Mouse (Mus musculus) cerebral cortex, adult 2 months (tissue): ENCODE data around the gene Cog2.

Experiments
- WGBS: fragments of 180-500 bp; shearing (Covaris S2); methylation state at CpG from one replicate; pipeline ENCODE4 v1.1.7; 2018; 5-methylcytosine and 5-hydroxymethylcytosine counted together

The Cog2 gene

DNA sequence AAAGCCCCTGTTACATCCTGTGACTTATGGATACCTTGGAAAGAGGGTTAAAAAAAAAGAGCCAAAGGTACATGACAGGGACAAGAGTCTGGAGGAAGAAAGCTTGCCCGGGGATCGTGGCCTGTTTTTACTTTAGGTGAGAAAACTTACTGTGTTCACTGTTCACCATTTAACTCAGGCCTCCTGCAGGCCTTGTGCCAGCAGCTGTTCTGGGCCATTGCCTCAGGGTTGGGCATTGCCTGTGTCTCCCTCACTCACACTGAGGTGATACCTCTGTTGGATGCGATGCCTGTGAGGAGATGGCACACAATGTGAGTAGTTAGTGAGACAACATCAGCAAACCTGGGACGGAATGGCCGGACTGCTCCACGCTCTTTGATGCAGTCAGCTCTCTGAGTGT lies 1.4 kb downstream of the Cog2 start:
- 86% methylated on average over 6 of the region's 6 CpGs for WGBS

DNA sequence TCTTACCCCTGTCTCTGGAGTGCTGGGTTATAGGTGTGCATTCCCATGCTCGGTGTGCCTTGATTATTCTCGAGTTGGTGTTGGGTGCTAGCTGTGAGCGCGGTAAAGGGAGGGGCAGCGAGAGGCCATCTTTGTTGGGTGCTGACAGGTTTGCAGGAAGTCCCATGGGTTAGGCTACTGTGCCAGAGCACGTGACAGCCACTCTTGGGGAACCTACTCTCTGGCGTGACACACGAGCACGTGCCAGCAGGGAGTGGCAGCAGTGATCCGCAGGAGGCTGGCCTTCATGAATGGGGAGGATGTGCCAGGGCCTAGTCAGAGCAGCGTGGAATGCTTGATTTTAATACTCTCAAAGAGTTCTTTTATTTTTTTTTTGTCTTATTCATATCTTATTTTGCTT lies 5.7 kb downstream of the Cog2 start:
- WGBS, result 85% methylated on average over 11 of the region's 11 CpGs

GRCm38 (mm10) chr8:124530076-124530475 lies 9.5 kb downstream of the Cog2 start:
- 75% methylated on average over 14 of the region's 14 CpGs for WGBS

DNA sequence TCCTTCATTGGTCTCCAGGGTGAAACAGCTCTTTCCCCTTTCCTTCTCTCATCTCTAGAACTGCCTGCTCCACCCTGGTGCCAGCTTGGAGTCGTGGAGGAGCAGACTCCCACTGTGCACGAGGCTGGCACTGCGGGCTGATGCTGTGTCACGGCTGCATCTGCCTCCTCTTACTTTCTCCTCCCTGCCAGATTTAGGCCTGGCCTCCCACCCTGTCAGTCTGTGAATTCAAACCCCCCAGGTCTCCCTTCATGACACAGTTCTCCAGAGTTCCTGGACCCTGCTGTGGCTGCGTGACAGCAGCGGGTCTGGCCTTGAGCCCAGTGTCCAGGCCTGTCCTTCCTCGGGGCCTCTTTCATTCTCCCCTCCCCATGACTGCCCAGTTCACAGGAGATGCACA lies 10.0 kb downstream of the Cog2 start:
- 38% methylated on average over 7 of the region's 7 CpGs for WGBS

DNA sequence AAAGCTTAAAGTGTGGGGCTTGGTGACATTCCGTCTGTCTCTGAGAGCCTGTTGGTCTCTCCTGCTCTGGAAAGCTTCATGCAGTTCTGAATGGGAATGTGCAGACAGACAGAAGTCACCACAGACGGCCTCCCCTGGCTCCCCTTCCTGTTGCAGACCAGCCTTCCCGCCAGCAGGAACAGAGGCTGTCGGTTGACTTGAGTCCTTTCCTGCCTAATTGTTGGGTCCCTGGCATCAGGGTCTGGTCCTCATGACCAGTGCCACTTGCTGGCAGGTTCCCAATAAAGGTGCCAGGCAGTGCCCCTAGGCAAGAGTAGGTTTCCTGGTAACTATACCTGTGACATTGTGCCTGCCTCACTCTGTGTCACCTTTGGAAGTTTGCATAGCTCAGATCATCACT lies 10.4 kb downstream of the Cog2 start:
- 54% methylated on average over 4 of the region's 4 CpGs for WGBS

- WGBS, result 57% methylated on average over 3 of the region's 3 CpGs
Observed at GRCm38 (mm10) chr8:124532626-124533025, 12.1 kb downstream of the Cog2 start.

GRCm38 (mm10) chr8:124535451-124535850 lies 14.9 kb downstream of the Cog2 start:
- WGBS, result 95% methylated on average over 5 of the region's 5 CpGs

- WGBS, result 92% methylated on average over 12 of the region's 12 CpGs
Observed at GRCm38 (mm10) chr8:124540906-124541305, 20.3 kb downstream of the Cog2 start.

- 64% methylated on average over 4 of the region's 4 CpGs for WGBS
Observed at GRCm38 (mm10) chr8:124542001-124542400, 21.4 kb downstream of the Cog2 start.

DNA sequence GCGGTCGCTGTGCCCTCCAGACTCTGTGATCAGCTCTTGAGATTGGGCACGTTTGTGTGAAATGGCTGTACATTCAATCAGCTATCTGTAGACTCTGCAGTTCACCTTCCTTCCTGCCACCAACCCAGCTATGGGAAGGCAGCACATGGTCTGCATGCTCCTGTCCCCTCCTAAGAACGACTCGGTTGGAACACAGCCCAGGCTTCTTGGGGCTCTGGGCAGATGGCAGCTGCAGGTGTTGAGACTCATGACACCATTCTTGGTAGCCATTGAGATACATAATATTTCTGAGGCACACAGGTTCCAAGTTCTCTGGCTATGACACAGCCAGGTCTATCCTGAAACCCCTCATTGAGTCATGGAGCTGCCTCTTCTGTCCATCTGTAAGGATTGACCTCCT lies 22.7 kb downstream of the Cog2 start:
- WGBS, result 81% methylated on average over 5 of the region's 5 CpGs

- WGBS, result 74% methylated on average over 6 of the region's 6 CpGs
Observed at GRCm38 (mm10) chr8:124546371-124546770, 25.8 kb downstream of the Cog2 start.

DNA sequence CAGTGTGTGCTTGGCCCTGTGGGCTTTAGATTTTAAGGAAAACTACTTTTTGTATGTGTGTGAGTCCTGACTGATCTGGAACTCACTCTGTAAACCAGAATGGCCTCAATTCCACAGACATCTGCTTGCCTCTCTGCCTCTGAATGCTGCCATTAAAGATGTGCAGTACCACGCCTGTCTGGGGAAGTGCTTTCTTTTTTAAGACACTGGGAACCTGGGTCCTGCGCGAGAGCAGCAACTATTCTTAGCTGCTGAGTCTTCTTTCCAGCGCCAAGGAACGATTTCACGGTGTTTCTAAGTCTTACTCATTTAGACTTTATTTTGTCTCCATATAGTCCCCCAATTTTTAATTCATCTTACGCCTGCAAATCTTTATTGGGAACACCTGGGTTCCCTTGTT lies 26.2 kb downstream of the Cog2 start:
- 42% methylated on average over 7 of the region's 7 CpGs for WGBS

DNA sequence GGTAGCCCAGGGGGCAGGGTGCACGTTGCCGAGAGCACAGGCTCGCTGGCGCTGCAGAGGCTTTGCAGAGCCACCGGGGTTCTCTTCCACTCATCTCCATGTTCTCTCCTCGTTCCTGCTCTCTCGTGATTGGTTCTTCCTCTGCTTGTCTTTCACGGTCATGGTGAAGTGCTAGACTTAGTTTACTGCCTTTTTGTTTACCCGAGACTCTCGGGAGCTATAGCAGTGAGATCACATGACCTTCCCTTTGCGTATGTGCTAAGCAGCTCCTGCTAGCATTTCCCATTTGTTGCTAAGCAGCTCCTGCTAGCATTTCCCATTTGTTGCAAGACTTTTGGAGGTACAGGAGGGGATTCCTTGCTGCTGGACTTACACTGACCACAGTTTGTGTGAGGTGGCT lies 26.7 kb downstream of the Cog2 start:
- 46% methylated on average over 11 of the region's 11 CpGs for WGBS

DNA sequence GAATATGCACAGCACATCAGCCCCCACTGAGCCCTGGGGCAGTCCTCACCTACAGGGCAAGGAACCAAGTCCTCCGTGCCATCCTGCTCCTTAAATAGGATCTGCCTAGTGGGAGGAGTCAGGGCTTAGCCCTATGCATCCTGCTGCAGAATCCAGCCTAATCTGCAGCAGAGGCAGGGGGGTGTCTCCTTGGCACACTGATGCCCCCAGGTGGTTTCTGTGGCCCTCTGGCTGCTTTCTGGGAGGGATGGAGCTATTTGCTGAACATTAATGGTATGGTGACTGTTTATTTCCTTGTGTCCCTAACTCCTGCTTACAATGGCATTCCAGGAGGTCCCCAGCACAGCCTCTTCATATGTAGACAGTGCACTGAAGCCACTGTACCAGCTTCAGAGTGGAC lies 27.6 kb downstream of the Cog2 start:
- 33% methylated on average over 1 of the region's 1 CpGs for WGBS

GRCm38 (mm10) chr8:124551011-124551661 lies 30.6 kb downstream of the Cog2 start:
- WGBS, result 51% methylated on average over 15 of the region's 15 CpGs

DNA sequence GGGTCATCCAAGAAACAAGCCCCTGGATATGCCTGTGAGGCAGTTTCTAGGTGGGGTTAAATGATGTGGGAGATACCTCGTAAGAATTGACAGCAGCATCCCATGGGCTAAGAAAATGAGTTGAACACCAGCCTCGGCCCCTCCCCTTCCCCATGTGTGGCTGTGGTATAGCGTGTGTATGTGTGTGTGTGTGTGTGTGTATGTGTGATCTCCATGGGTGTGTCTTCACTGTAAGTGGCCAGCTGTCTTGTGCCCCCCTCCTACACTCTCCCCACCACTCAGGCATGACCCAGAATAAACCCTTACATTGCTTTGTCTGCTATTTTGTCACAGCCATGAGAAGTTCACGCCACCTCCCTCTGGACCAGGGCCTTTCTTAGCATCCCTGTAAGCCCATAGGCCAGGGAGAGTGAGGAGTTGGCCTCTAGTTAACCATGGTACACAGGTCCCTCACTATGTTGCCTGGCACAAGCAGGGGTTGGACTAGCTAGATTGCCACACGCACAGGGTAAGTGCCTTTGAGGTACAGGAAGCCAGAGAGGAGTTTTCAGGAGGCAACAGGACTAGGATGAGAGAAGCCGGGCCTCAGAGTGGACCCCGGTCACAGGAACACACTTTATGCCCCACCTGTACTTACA lies 34.7 kb downstream of the Cog2 start:
- WGBS, result 92% methylated on average over 7 of the region's 7 CpGs

GRCm38 (mm10) chr8:124556164-124556563 lies 35.6 kb downstream of the Cog2 start:
- 68% methylated on average over 7 of the region's 7 CpGs for WGBS

- WGBS, result 50% methylated on average over 13 of the region's 13 CpGs
Observed at GRCm38 (mm10) chr8:124556658-124557057, 36.1 kb downstream of the Cog2 start.

DNA sequence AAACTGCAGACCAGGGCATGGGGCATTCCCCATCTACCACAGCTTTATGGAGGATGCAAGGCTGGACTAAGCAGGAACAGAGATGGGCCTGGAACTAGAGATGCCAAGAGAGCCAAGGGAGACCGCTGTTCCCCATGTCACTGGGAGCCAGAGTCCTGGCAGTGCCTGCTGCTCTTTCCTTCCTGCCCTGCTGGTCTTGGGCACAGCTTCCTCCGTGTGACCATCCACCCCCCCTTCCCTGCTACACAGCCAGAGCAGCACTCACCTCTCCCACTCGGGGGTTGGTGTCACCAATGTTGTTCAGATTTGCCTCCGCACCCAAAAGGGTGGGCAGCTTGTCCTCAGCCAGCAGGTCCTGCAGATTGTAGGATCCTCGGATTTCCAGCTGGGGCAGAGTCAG lies 36.9 kb downstream of the Cog2 start:
- 48% methylated on average over 5 of the region's 5 CpGs for WGBS

- 92% methylated on average over 6 of the region's 6 CpGs for WGBS
Observed at GRCm38 (mm10) chr8:124567126-124567525, 46.6 kb downstream of the Cog2 start.

DNA sequence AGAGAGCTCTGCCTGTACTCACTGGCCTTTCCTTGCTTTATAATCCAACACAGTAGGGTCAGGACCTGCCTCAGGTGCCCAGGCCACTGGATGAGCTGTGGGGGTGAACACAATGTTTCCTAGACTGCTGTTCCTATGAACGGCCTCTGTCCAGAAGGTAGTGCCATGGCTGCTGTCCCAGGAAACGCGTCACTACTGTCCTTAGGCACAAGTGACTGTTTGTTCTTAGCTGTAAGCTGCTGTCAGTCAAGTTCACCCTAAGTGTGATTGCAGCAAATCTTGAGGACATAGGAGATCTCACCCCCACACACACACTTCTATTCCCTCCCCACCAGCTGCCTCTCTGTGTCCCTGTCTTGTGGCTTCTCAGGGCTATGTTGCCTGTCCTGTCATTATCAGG lies 47.0 kb downstream of the Cog2 start:
- 79% methylated on average over 3 of the region's 3 CpGs for WGBS

GRCm38 (mm10) chr8:124569100-124569499 lies 48.5 kb downstream of the Cog2 start:
- 36% methylated on average over 2 of the region's 2 CpGs for WGBS

GRCm38 (mm10) chr8:124569593-124569992 lies 49.0 kb downstream of the Cog2 start, which contains the start of gene Agt:
Gene Agt (minus strand): TSS chr8:124569706.
- WGBS, result 25% methylated on average over 2 of the region's 2 CpGs
